Mouse (Mus musculus) layer of hippocampus, adult 18-20 months (tissue): ENCODE results near the gene Slc35e2. TPM values are rescaled to one million over a fixed set of nuclear protein-coding genes. Genes with fewer than 3 reads are reported as not detected.

Source experiments
- DNase-seq, 2 experiments: peaks; one replicate each; pipeline ENCODE4 v3.0.0; 2022; ENCODE audit warnings: low spot score in 2 of 2
- total RNA-seq, 2 experiments: library from RNA; stranded (reverse); gene quantifications; 2 replicates each; pipeline ENCODE4 v1.2.3; 2021

The Slc35e2 gene
- total RNA-seq, 2 experiments from 2014 or later = 39.3 to 42.3 TPM

- DNase-seq = no peak
Measured at GRCm38 (mm10) chr4:155574931-155575330, 26.3 kb upstream of the Slc35e2 start.

GRCm38 (mm10) chr4:155575521-155575920, 25.7 kb upstream of the Slc35e2 start:
- DNase-seq = no peak

DNA sequence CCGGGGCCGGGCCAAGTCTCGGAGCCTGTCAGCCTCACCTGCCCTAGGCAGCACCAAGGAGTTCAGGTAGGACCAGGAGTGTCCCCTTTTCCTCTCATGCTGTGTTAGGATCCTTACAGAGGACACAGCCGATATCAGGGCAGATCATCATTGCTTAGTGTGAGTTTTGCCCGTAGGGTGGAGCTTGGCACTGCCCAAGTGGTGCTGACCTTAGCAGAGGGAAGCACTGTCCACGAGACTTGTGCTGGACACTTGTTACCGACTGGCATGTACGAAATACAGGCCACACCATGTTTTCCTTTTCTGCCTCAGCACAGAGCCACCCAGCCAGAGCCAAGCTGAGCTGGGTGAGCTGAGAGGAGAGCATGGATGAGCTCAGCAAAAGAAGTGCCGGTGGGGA, 24.1 kb upstream of the Slc35e2 start:
- no peak for DNase-seq

DNA sequence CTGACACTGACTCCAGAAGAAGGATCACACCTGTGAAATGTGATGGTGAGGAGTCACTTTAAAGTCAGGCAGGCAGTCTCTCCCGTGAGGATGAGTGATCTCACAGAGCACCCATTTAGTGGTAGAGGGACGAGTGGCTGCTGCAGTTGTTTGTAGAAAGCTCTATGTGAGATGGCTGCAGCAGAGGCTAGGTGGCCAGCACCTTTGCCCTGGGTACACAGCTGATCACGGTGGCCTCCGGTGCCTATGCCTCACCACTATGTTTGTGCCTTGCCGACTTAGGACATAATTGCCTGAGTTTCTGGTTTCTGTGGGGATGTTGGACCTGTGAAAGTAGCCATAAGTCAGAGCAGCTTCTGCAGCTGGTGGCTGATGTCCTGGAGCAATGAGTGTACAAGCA, 23.5 kb upstream of the Slc35e2 start:
- no peak for DNase-seq

DNA sequence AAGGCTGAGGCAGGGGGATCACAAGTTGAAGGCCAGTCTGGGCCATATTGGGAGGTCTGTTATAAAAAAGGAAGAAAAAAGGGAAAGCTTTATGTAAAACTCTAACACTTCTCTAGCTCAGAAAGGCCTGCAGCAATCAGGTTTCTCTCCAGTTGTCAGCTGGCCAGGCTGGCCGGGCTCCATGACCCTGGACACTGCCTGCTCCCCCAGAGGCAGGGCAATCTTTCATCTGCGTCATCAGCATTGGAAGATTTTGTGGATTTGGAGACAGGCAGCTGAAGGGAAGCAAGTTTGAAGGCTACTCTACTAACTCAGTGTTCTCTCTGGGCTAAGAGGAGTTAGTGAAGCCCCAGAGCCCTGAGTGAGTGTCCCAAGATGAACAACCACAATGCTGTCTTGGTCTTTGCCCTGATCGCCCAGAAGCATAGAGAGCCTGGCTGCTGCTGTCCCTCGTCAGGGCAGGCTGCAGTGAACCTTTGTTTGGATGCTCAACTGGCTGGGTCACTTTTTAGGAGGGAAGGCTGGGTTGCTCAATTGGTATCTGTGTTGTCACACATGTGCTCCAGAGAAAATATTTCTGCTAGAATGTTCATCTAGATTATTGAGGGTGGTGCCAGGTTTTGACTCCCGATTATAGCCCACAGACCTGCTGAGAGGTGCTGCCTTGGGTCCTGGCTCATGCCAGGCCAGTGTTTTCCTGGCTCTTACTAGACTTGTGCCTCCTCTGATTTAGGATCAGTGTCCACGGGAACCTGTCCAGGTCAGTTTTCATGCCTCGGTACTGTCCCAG, 22.7 kb upstream of the Slc35e2 start:
- DNase-seq = no peak

- peak in 1 of 2 experiments; percentile 67 for DNase-seq
Measured at GRCm38 (mm10) chr4:155580420-155580819, 20.8 kb upstream of the Slc35e2 start.

- DNase-seq = no peak
Measured at GRCm38 (mm10) chr4:155582279-155582905, 18.8 kb upstream of the Slc35e2 start.

DNA sequence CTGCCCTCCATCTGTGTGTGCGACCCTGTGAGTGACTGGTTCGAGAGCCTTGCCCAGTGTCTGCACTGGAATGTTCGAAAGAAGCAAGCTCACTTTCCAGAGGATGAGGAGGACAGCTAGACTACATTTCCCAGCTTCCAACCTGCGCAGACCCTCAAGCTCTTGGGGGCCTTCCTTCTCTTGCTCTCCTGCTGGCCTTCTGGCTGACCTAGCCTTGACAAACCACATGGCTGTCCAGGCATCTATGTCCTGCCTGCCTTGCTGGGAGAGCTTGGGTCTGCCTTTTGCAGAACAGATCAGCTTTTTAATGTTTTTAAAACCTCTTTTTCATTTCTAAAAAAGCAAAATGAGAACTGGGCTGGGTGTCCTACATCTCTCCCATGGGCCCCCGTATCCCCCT, 11.9 kb upstream of the Slc35e2 start:
- no peak for DNase-seq

GRCm38 (mm10) chr4:155591012-155591719, 10.1 kb upstream of the Slc35e2 start:
- DNase-seq = no peak

DNA sequence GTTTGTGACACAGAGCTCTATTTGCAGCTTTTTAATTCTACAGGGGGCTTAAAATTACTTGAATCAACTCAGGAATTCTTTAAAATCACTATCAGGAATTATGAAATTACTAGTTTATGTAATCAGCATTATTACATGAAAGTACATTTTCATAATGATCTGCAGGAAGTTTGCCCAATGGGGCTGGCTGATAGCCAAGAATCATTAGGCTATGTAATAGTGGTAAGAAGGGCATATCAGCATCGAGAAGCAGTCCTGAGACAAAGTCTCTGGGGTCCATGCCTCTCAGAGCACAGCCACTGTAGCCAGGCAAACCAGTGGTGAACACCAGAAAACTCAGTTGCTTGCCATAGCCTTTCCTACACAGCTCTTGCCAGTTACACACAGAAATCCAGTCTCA, 7.4 kb upstream of the Slc35e2 start:
- no peak for DNase-seq

GRCm38 (mm10) chr4:155595777-155596176, 5.4 kb upstream of the Slc35e2 start:
- no peak for DNase-seq

- DNase-seq = no peak
Measured at GRCm38 (mm10) chr4:155596606-155597005, 4.6 kb upstream of the Slc35e2 start.

DNA sequence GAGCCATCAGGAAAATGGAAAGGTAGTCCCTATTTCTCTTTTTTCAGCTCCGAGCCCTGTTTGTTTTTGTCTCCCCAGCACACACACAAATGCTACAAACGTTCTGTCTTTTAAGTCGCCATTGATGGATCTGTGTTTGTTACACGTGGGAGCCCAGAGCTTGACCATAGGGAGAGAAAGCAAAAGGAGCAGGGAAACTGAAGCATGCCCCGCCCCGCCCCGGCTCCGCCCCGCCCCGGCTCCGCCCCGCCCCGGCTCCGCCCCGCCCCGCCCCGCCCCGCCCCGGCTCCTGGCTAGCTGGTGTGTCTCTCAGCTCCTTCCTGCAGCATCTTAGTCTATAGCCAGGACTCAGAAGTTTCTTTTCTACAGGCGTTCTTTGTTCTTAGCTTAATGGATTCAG, 2.7 kb upstream of the Slc35e2 start:
- DNase-seq = no peak

GRCm38 (mm10) chr4:155599901-155600825, 1.1 kb upstream of the Slc35e2 start:
- no peak for DNase-seq

DNA sequence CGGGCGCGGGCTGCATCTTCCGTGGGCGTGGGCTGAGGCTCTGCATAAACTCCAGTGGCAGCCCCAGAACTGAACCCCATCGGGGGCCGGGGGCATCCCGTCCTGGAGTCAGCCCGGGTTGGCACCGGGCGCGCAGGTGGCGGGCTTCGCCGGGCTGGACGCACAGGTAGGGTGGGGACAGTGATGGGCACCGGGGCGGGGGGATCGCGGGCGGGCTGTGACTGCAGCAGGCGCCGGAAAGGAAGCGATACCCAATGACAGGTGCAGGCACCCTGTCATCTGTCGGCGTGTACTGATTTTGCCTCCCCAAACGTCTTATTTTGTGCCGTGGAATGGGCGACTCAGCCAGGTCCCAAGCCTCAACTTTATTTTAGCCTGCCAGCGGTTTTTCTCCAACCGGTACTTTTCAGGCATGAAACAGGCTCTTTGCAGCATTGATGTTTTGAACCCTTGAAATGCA, 811 bp downstream of the Slc35e2 start:
- DNase-seq = no peak

GRCm38 (mm10) chr4:155602753-155603152, 1.5 kb downstream of the Slc35e2 start:
- DNase-seq = no peak

DNA sequence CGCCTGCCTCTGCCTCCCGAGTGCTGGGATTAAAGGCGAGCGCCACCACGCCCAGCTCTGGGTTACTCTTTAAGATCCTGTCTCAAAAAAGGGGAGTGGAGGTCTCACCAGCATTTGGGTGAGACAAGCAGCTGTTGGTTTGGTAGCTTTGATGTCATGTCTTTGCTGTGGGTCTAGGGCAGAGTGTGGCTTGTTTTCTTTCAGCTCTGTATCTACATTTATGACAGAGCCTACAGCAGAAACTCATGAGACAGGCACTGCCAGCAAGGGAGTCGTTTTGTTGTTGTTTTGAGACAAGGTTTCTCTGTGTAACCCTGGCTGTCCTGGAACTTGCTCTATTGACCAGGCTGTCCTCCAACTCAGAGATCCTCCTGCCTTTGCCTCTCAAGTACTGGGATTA, 2.6 kb downstream of the Slc35e2 start:
- DNase-seq = no peak

DNA sequence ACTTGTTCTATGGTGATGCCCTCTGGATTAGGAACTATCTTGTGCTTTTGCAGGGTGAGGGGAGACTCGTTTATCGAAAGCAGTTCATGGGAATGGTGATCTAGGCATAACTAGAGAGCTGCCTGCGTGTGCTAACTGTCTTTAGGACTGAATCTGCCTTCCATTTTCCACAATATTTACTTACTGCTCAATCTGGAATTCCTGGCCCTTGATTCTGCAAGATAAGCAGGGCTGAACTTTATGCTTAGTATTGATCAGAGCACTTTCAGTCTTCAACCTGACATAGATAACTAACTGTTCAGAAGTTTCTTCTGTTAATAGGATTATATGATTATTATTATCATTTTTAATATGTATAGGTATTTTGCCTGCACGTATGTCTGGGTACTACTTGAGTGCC, 3.9 kb downstream of the Slc35e2 start:
- DNase-seq = no peak

GRCm38 (mm10) chr4:155606825-155607224, 5.6 kb downstream of the Slc35e2 start:
- no peak for DNase-seq

GRCm38 (mm10) chr4:155611860-155612259, 10.6 kb downstream of the Slc35e2 start:
- no peak for DNase-seq

- DNase-seq = no peak
Measured at GRCm38 (mm10) chr4:155613264-155613663, 12.0 kb downstream of the Slc35e2 start.
